Mouse (Mus musculus) cerebellum, adult 8-10 months (tissue): ENCODE results near the gene Fam228b.
"Not testable (repeated sequence)": the region's sequence is repeated elsewhere in the genome, so short reads cannot be mapped to it uniquely, and the experiment has no call there.

ENCODE experiments used
- DNase-seq: peaks from one replicate; pipeline ENCODE4 v3.0.0; 2022

Fam228b gene

DNA sequence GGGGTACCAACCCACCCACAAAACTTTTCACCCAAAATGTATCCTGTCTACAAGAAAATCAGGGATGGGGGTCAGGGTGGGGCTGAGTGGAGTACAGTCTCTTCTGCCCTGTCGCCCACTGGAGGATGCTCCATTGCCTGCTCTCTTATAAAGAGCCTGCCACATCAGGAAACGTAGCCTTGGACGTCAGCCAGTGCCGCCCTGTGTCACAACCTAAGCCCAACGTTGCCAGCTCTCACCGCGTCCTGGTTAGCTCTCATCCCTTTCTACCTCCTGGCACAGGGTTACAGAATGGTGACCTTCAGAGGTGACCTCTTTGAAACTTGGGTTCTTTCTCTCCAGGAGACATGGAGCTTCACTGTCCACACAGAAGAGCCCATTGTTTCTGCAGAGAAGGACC, 28.2 kb downstream of the Fam228b start:
- DNase-seq = no peak

DNA sequence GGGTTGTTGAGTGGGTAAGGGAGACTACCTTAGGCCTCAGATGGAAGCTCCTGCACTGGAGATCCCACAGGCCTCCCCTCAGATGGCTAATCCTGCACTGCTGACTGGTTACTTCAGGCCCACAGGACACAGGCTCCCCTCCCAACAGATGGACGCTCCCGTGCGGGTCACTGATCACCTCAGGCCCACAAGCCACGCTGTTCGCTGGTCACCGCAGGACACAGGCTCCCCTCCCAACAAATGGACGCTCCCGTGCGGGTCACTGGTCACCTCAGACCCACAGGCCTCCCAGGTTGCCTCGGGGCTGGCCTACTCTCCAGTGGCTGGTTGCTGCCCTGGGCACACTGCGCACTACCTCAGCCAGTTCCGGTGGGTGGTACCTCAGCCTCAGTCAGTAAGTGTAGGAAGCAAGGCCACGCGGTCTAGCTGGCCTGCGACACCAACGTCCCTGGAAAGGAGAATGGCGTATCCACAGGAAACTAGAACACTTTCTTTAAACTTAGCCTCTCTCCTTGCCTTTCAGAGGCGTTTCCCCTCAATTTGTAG, 31.0 kb downstream of the Fam228b start, which contains the start of gene Fam228a:
Fam228a (minus strand) TSS at position 400 of the 546 bp plus-strand sequence.
- no peak for DNase-seq

DNA sequence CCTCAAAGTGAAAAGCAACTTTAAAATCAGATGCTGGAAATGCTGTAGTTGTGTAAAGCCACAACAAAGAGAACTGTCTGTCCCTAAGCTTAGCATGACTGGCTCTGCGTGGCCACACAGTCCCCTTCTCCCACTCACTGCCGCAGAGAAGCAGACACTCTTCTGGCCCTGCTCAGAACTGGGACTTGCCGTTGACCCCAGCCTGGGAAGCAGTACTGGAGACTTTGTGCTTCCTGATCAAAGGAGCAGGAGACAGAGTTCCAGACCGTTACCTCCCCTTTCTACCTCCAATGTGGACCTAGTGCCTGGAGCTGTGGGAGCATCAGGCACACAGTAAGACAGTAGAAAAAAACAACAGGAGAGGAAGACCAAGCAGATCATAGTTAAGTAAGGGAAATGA, 36.7 kb downstream of the Fam228b start:
- no peak for DNase-seq

DNA sequence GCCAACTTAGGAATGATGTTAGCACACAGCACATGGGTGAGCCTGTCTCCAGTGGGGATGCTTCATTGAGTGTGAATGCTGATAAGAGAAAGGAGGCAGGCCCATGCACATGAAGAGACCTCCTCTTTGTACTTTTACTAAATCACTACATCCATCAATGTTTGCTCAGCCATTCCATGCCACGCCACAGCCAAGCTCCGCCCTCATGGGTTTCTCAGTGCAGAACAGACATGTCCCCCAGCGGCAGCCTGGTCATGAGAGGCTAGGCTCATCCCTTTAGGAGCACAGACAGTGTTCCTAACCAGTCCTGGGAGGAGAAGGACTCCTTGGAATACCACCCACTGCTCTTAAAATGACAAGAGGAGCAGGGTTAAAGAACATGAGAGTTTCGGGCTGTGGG, 37.4 kb downstream of the Fam228b start:
- DNase-seq = no peak

DNA sequence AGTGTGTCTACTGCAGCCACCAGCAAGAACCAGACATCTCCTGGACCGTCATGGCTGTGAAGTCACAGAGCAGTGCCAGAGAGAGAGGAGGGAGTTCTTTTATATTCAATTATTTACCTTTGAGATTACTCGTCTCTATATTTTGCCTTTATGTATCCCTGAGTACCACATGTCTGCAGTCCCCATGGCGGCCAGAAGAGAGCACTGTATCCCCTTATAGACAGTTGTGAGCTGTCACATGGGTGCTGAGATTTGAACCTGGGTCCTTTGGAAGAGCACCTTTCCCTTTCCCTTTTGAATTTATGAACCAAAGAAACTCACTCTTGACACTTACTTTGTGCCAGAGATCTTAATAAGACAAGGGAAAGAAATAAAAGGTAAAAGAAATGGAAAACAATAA, 39.9 kb downstream of the Fam228b start:
- DNase-seq = no peak

DNA sequence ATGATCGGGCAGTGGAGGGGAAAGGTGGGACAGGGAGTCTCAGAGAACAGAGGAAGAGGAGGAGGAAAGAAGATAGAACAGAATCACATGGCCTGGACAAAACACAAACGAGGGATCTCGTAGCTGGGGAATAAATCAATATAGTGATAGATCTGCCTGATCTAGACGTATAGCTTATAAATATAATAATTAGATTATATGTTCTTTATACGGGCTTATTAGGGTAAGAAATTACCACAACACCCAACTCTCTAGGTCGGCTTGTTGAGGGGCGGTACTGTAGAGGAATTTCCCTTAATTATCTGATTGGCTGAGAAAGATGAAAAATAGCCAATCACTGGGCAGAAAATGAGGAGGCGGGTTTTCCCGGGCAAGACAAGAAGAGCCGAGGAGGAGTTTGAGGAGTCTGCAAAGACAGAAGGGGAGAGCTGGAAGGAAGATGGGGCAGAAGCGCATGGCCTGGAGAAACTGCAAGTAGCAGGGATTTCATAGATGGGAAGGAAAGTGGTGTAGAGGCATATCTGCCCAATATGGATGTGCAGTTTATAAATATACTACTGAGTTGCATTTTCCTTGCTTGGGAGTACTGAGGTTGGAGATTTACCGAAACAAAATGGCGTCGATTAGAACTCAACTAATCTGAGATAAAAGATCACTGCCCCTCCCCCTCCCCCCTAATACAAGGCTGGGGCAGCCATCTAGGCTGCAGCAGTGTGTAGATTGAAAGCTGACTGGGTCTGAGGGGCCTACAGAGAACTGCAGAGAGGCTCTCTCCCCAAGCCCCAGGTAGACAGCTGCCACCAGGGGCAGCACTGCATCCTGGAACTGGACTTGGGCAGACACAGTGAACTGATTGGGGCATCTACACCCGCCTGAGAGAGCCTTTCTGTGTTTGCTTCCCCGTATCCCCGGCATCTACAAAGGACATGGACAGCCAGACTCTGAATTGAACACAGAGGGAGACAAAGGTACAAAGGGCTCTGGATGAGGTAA, 49.0 kb downstream of the Fam228b start:
- no peak for DNase-seq

DNA sequence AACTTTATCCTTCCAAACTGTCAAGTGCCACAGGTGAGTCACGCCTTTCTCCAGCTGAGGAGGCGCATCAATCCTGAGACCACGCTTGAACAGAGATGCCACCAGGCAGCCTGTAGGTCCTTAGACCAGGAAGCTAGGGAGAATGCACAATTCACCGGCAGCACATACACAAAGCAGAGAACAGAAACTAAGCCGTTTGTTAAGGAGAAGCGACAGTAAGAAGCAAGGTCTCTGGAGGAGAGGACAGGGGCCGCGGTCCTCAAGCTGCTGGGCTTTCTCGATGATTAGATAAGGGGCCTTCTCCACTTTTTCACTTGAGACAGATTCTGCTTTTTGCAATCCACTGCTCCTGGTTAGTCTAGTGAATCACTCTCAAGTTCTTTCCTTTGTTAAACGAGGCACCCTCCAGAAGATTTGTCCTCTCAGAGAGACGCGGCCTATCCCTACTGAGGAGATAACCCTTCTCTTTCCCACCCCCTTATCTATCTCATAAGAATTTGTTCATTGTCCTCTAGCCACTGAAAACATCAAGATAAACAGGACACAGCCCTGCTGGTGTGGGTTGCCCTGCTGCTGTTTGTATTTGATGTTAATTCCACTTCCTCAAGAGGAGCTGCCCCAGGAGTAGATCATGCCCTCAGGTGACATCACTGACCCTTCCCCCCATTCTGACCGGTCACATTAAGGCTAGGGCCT, 49.9 kb downstream of the Fam228b start:
- DNase-seq = no peak

DNA sequence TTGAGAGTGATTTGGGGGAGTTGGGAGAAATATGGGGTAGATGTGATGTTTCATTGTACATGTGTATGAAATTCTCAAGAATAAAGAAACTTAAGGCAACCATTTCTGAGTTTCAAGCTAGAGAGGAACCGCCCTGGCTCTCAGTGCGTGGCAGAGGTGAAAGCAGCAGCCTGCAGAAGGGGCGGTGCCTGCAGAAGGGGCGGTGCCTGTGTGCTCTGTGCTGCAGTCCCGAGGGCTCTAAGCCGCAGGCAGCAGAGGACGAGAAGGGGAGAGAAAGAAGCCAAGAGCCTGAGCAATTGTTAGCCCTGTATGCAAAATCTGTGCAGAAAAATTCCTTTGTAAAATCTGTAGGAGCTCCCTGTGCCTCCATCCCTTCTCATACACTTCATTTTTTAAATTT, 51.6 kb downstream of the Fam228b start:
- DNase-seq = no peak

DNA sequence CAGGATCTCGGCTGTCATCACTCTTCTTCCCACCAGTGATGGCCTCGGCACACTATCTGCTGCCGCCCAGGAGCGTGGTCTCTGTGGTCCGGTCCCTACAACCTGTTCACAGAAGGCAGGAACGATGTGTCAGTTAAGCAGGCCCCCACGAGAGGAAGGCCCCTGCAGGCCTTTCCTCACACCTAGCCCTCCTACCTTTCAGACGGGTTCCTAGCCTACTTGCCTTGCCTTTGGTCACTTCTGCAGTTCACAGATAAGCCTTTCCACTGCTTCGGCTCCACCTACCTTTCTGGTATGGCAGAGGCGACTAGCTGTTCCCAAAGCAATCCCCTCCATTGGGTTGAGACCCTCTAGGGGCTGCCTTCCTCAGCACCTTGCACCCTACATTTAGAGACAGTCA, 53.5 kb downstream of the Fam228b start:
- no peak for DNase-seq

DNA sequence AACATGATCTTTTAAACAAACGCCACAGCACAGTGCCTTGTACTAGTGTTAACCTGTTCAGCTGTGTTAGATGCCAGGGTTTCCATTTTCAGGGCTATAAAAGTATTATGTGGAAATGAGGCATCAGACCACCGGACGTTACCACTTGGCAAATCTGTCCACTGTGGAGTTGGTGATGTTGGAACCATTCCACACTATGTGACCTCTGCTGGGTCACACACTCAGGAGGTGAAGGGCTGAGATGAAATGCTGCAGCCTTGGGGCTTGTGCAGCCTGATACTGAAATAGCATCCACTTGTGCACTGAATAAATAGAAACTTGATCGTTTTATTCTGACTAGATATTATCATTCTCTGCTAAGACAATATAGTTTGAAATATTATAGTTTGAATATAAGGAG, 55.7 kb downstream of the Fam228b start:
- no peak for DNase-seq

DNA sequence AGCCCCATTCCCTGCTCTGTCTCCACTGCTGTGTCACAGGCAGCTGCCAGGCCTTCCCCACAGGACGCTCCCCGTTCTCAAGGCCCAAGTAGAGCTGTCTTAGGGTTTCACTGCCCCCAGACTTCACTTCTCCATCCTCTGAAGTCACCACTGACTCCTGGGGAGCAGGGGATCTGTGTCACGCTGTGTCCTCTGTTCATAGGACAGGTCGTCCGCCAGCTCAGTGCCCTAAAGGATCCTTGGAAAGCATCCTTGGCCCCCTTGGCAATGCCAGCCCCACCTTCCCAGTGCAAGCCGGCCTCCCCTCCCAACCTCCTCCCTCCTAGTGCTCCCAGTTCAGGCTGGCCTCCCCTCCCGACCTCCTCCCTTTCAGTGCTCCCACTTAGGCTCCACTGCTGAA, 59.1 kb downstream of the Fam228b start:
- DNase-seq = no peak

DNA sequence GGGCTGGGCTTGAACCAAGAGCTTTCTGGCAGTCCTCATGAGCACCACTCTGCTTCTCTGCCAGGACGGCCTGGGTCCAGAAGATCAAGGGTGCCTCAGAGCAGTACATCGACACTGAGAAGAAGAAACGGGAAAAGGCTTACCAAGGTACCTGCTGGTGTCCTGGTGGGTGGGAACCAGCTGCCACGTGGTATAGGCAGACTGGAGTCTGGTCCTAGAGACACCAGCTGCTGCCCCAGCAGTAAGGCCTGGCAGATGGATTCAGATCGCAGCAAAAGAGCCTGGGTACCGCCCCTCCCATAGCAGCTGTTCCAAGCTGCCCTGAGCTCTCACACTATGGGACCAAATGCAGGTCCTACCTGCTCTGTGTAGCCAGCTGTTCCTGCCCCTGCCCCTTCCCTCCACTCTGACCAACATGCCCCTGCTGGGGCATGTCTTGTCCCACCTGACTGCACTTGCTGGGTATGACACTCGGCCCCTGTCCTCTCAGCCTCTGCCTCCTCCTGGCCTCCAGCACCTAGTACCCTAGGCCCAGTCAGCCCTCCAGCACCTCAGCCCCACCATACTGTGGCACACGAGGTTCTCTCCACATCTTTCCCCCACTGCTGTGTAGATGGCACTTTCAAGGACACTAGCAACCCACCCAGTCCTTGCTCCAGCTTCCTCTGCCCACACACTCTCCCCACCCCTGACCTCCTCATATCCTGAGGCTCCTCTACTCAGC, 60.0 kb downstream of the Fam228b start:
- DNase-seq = no peak

DNA sequence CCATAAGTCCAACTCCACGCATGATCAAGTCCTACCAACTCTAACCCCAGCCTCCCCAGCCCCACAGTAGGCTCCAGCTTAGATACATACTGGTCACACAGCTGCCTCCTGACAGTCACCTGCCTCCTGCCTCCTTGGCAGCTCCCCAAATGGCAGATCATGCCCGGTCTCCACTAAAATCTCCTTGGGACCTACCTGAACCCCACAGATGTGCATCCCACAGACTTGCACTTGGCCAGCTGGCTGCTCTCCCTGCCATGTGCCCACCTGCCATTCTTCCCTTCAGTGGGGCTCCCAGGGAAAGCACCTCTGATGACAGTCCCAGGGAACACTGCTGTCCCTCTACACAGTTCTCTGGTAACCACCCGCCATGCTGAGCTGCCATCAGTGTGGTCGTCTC, 60.8 kb downstream of the Fam228b start:
- DNase-seq = no peak

DNA sequence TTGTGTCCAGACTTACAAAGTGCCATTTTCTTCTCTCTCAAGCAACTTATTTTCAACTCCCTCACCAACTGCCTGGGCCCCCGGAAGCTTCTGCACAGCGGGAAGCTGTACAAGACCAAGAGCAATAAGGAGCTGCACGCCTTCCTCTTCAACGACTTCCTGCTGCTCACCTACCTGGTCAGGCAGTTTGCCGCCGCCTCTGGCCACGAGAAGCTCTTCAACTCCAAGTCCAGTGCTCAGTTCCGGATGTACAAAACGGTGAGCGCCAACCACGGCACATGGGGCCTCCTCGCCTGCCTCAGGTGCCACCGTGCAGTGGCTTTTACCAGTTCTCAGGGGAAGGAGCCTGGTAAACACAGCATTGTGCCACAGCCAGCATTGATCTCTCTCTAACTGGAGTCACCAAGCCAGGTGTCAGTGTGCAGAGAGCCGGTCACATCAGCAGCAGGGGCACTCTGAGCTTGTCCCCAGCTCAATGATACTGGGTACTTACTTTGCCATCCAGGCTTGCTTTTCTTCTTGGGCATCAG, 61.5 kb downstream of the Fam228b start:
- DNase-seq = no peak

DNA sequence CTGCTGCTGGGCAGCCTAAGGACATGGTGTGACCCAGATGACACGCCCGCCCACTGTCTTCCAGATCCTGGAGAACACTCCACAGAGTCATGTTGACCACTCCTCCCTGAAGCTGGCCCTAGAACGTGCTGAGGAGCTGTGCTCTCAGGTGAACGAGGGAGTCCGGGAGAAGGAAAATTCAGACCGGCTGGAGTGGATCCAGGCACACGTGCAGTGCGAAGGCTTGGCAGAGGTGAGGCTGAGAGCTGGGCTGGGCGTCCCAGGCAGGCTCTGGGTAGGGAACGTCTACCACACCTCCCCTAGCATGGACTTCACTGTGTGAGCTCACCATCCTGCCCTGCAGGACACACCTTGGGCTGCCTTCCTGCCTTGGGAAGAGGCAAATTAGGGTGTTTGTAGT, 62.2 kb downstream of the Fam228b start:
- DNase-seq = no peak

DNA sequence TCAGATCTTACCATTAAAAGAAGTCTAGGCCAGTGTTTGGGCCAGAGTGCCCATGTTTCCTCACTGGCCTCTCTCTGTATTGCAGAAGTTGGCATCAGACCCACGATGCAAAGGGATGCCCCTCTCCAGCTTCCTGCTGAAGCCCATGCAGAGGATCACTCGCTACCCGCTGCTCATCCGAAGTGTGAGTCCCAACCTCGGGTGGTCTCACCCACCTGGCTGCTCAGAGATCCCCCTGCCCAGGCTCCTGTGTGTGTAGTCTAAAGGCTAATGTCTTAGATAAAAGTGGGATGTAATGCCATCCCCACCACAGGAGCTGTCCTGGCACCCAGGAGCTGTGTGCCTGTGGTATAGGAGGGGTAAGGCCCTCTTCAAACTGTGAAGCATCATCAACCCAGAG, 62.9 kb downstream of the Fam228b start:
- DNase-seq = no peak

DNA sequence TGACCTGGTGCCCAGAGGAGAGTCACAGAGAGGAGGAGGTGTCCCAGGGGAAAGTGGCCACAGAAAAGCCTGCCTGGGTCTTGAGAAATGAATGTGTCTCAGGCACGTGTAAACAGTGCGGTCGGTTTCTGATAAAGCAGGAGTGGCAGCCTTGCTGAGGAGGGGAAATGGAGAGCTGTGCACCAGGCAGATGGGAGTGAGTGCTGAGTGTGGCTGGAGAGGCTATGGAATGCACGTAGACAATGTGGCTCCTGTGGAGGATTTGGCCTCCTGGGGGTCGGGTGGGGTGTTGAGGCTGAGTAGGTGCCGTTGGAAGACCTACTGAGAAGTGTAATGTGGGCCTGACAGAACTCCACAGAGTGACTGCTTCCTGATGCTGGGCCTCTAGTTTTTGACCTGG, 63.4 kb downstream of the Fam228b start:
- DNase-seq = not testable (repeated sequence)

DNA sequence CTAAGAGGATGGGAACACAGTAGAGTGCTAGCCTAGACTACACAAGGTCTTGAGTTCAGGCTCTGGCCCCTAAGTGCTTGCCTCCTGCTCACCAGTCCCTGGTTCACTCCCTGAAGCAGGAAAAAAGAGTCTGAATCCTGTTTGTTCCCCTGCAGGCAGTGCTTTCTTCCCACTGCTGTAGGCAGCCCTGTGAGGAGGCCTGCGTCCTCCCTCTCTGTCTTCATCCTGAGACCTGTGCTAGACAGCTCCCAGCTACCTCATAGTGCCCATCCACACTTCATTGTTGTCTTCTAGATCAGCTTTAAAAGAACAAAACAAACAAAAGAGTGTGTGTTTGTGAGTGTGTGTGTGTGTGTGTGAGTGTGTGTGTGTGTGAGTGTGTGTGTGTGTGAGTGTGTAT, 74.5 kb downstream of the Fam228b start:
- DNase-seq = no peak

DNA sequence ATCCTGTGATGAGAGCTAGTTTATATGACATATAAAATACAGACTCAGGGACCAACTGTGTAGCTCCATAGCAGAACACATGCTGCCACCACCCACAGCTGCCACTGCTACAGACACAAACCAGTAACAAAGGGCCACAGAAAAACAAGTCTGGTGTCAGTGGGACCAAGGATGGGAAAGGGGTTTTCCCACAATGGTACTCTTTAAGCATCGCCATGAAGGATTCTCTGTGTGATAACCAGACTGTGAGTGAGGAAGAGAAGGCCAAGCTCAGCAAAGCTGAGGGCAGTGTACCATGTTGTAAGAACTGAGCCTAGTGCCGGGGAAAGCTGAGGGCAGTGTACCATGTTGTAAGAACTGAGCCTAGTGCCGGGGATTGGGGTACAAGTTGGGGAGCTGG, 77.9 kb downstream of the Fam228b start:
- no peak for DNase-seq
